Mouse (Mus musculus) thymus, postnatal 14 days (tissue): Measurements from ENCODE around the gene Plin5.
"Not testable (repeated sequence)": the region's sequence is repeated elsewhere in the genome, so short reads cannot be mapped to it uniquely, and the experiment has no call there.

Experiments used
- DNase-seq: peaks from one replicate; pipeline ENCODE4 v3.0.0; 2021

The Plin5 gene

DNA sequence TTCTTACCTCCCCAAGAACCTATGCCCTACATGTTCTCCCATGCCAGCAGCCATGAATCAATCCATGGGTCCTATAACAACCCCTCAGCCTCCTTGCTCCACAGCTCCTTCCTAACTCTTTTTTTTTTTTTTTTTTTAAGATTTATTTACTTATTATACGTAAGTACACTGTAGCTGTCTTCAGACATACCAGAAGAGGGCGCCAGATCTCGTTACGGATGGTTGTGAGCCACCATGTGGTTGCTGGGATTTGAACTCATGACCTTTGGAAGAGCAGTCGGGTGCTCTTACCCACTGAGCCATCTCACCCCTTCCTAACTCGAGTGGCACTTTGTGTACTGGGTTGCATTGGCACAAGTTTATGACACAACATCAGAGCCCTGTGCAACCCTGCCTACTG, 51.7 kb downstream of the Plin5 start:
- DNase-seq = not testable (repeated sequence)

- DNase-seq = no peak
Measured at GRCm38 (mm10) chr17:56062081-56062480, 55.3 kb downstream of the Plin5 start.
